Mouse (Mus musculus) ES-E14 (cell line): Measurements from ENCODE around the gene Cmah. TPM values are rescaled to one million over a fixed set of nuclear protein-coding genes. Genes with fewer than 3 reads are reported as not detected.

ENCODE experiments used
- DNase-seq: peaks from one replicate; pipeline ENCODE4 v3.0.0-alpha.2; 2013; ENCODE audit warnings: low read depth, low spot score
- H3K27ac ChIP-seq: 2 replicates; pipeline ENCODE4 v1.5.1; 2012; ENCODE audit warnings: low read depth, mild to moderate bottlenecking, low read length, moderate library complexity, mixed read lengths; ENCODE audit not compliant: poor library complexity, insufficient read depth, severe bottlenecking
- H3K36me3 ChIP-seq: 2 replicates; pipeline ENCODE4 v1.6.1; 2012; ENCODE audit warnings: mild to moderate bottlenecking, low read length, moderate library complexity, mixed read lengths; ENCODE audit not compliant: control insufficient read depth, poor library complexity, insufficient read depth, severe bottlenecking
- H3K4me1 ChIP-seq, 2 experiments: fragments of 150-350 bp in 1 of 2; sonication (generic) in 1 of 2; 2 replicates each; pipeline ENCODE4 v1.6.1; 2012; ENCODE audit warnings: low read length in 2 of 2, mild to moderate bottlenecking in 1 of 2, mixed read lengths in 1 of 2; ENCODE audit not compliant: control insufficient read depth in 2 of 2, insufficient read depth in 2 of 2, poor library complexity in 1 of 2
- H3K4me3 ChIP-seq, 2 experiments: fragments of 150-350 bp in 1 of 2; sonication (generic) in 1 of 2; 2 replicates each; pipeline ENCODE4 v1.5.1; 2012; ENCODE audit warnings: low read length in 2 of 2, low read depth in 1 of 2, mild to moderate bottlenecking in 1 of 2, mixed read lengths in 1 of 2; ENCODE audit not compliant: insufficient read depth in 1 of 2, poor library complexity in 1 of 2, severe bottlenecking in 1 of 2
- H3K9ac ChIP-seq: 2 replicates; pipeline ENCODE4 v1.6.1; 2012; ENCODE audit warnings: low read depth, mild to moderate bottlenecking, low read length, mixed read lengths; ENCODE audit not compliant: poor library complexity, insufficient read depth, severe bottlenecking
- H3K9me3 ChIP-seq: fragments of 150-350 bp; sonication (generic); 2 replicates; pipeline ENCODE4 v1.6.1; 2012; ENCODE audit warnings: low read depth, mild to moderate bottlenecking, low read length; ENCODE audit not compliant: control insufficient read depth, insufficient read depth
- CHD2 ChIP-seq: IDR thresholded peaks from 2 replicates; pipeline ENCODE4 v1.6.1; 2014; ENCODE audit warnings: mild to moderate bottlenecking, low read depth, low read length, inconsistent platforms
- HCFC1 ChIP-seq: IDR thresholded peaks from 2 replicates; pipeline ENCODE4 v1.6.1; 2012; ENCODE audit warnings: low read length, inconsistent platforms, borderline replicate concordance; ENCODE audit not compliant: insufficient read depth
- MAFK ChIP-seq: IDR thresholded peaks from 2 replicates; pipeline ENCODE4 v1.6.1; 2014; ENCODE audit warnings: mild to moderate bottlenecking, low read depth, low read length, inconsistent platforms; ENCODE audit not compliant: insufficient read depth
- ZC3H11A ChIP-seq: IDR thresholded peaks from 2 replicates; pipeline ENCODE4 v1.6.1; 2012; ENCODE audit warnings: low read depth, mild to moderate bottlenecking, inconsistent platforms, low read length, borderline replicate concordance
- ZNF384 ChIP-seq: IDR thresholded peaks from 2 replicates; pipeline ENCODE4 v1.6.1; 2012; ENCODE audit warnings: low read depth, low read length, inconsistent platforms
- in situ Hi-C, 2 experiments: fragments of 600-800 bp; cut with MboI; formaldehyde crosslinking; loops; one replicate each; pipeline ENCODE4 v1.15.1; 2025; ENCODE audit warnings: low sequenced_read_pairs in 2 of 2, inconsistent platforms in 1 of 2; ENCODE audit not compliant: unreplicated experiment in 2 of 2
- total RNA-seq: library from RNA; depleted of rRNA; stranded (reverse); fragments of 300-350 nt; gene quantifications from 2 replicates; pipeline ENCODE4 v1.2.3, GENCODE M21; 2012

Cmah gene
- total RNA-seq, 1 experiment: 0.18 TPM

DNA sequence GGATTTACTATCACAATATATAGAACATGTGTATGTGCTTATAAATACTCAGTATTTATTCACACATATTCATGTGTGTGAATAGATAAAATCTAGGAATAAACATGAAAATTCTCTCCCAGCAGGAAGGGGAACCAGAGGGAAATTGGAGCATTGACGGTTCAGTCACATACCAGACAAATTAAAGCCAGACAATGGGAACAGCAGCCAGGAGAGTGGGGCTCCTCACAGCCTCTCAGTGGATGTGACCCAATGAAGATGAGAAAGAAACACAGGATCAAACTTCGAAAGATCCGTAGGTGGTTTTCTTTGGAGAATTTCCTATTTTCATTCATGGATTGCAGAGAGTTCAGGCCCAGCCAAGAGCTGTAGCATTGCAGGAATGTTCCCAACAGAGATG lies 163.9 kb downstream of the Cmah start:
- Histone ChIP-seq H3K9ac (no peak overlapping the region), H3K36me3 (no peaks in the 10 kb centered on the region), H3K4me3 (no peak overlapping the region), H3K4me1 (no peaks in the 10 kb centered on the region), H3K9me3 (no peaks in the 10 kb centered on the region), H3K27ac (no peak overlapping the region)
- in situ Hi-C loops: loop anchor here (10.0 to 25.0 kb wide), 2 partner anchors 194 to 196 kb away; no protein-coding TSS in a partner anchor
- TF ChIP-seq MAFK: no peak
- TF ChIP-seq HCFC1: no peak
- no peak for TF ChIP-seq CHD2
- no peak for TF ChIP-seq ZC3H11A
- TF ChIP-seq ZNF384: no peak
- DNase-seq: no peak

DNA sequence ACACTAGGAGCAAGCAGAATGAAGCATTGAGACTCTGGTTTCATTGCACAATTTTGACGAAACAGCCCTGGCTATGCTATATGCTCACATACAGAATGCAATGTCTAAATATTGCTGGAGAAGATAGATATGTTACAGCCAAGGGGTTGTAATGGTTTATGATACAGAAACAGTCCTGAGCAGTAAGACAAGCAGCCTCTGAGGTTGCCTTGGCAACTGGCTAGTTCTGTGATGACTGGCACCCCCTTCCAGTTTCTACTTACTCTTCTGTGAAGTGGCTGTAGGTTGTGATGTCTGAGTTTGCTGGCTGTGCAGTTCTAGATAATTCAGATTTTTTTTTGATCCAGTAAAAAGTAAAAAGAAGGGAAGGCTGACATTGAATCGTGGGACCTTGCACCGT lies 166.6 kb downstream of the Cmah start:
- no peak for DNase-seq
- no peak for TF ChIP-seq ZNF384
- no peak for TF ChIP-seq CHD2
- no peak for TF ChIP-seq HCFC1
- no peak for TF ChIP-seq ZC3H11A
- in situ Hi-C loops: loop anchor here (10.0 to 25.0 kb wide), 2 partner anchors 191 to 194 kb away; no protein-coding TSS in a partner anchor
- no peaks in the 10 kb centered on the region for H3K9me3 ChIP-seq
- no peak overlapping the region for H3K9ac ChIP-seq
- no peaks in the 10 kb centered on the region for H3K36me3 ChIP-seq
- H3K27ac ChIP-seq: no peak overlapping the region
- no peaks in the 10 kb centered on the region for H3K4me1 ChIP-seq
- H3K4me3 ChIP-seq: no peak overlapping the region

DNA sequence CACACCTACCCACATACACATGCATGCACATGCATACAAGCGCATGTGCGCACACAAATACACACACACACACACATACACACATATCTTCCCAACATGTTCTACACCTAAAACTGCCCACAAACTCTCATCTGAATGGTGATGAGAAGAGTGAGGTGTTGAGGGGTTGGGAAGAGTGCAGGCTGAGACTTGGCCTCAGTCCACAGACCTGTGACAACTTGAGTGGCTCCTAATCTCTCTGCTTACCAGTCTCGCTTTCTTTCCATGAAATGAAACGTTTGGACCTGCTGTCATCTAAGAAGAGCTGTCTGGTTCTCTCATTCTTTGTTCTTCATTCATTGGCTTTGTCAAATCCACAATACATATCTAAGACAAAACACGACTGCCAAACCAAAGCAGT lies 169.1 kb downstream of the Cmah start:
- H3K36me3 ChIP-seq: no peaks in the 10 kb centered on the region
- no peak overlapping the region for H3K27ac ChIP-seq
- TF ChIP-seq HCFC1: no peak
- TF ChIP-seq CHD2: no peak
- no peak for TF ChIP-seq ZNF384
- no peak for TF ChIP-seq MAFK
- no peak for TF ChIP-seq ZC3H11A
- peaks cover 0 to 3% of the 10 kb centered on the region in 2 experiments; a peak in 1 of 4 replicates for H3K4me1 ChIP-seq
- no peaks in the 10 kb centered on the region for H3K9me3 ChIP-seq
- in situ Hi-C loops: loop anchor here (10.0 to 25.0 kb wide), 2 partner anchors 188 to 191 kb away; no protein-coding TSS in a partner anchor
- DNase-seq: no peak
- H3K9ac ChIP-seq: no peak overlapping the region
- H3K4me3 ChIP-seq: no peak overlapping the region

DNA sequence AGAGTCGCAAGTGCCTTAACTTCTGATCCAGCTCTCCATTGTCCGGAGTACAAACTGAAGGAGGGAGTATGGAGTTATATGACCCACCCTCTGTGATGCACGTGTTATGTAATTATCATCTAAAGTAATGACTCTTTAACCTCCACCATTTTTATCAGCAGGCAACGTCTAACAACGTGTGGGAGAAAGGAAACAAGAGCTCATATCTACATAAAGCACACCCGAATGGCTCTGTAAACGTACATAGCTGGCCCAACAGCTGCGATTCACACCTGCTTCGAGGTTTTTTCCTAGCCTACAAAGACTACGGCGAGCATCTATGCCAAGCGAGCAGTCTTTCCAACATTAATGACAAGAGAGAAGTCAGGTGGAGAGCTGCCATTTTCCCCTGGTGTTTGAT lies 169.8 kb downstream of the Cmah start:
- H3K9me3 ChIP-seq: no peaks in the 10 kb centered on the region
- H3K36me3 ChIP-seq: no peaks in the 10 kb centered on the region
- H3K27ac ChIP-seq: no peak overlapping the region
- no peak overlapping the region for H3K9ac ChIP-seq
- H3K4me1 ChIP-seq: peaks cover 0 to 3% of the 10 kb centered on the region in 2 experiments; a peak in 1 of 4 replicates
- DNase-seq: no peak
- no peak overlapping the region for H3K4me3 ChIP-seq
- in situ Hi-C loops: loop anchor here (10.0 to 25.0 kb wide), 2 partner anchors 188 to 190 kb away; no protein-coding TSS in a partner anchor
- TF ChIP-seq HCFC1 (no peak), CHD2 (no peak), ZNF384 (no peak), MAFK (no peak), ZC3H11A (no peak)

DNA sequence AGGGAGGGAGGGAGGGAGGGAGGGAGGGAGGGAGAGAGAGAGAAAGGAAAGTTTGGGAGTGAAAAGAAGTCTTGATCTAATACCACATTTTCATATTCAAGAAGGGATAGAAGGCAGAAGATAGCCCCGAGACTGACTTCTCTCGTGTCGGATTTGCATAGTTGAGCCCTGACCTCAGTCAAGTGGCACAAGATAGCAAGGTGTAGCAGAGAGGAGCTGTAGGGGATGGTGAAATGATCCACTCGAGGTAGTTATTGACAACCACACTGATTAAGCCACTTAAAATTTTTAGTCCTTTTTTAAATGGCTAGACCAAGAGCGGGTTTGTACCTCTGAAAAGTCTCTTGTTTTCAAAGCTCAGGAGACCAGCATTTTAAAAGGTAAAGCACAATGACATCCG lies 171.1 kb downstream of the Cmah start:
- no peak for DNase-seq
- H3K4me1 ChIP-seq: peaks cover 0 to 3% of the 10 kb centered on the region in 2 experiments; a peak in 1 of 4 replicates
- TF ChIP-seq MAFK (no peak), ZNF384 (no peak), ZC3H11A (no peak), CHD2 (no peak), HCFC1 (no peak)
- H3K36me3 ChIP-seq: no peaks in the 10 kb centered on the region
- no peak overlapping the region for H3K27ac ChIP-seq
- H3K9ac ChIP-seq: no peak overlapping the region
- H3K9me3 ChIP-seq: no peaks in the 10 kb centered on the region
- in situ Hi-C loops: loop anchor here (10.0 to 25.0 kb wide), 2 partner anchors 186 to 189 kb away; no protein-coding TSS in a partner anchor
- no peak overlapping the region for H3K4me3 ChIP-seq
